Mouse (Mus musculus) liver, postnatal 0 days (tissue): Measurements from ENCODE around the gene Ferd3l.

Source experiments
- CTCF ChIP-seq: sonication (generic); IDR thresholded peaks from 2 replicates; pipeline ENCODE4 v1.5.1; 2016; ENCODE audit warnings: antibody characterized with exemption, low read depth
- EP300 ChIP-seq: IDR thresholded peaks from 2 replicates; pipeline ENCODE4 v1.6.1; 2016; ENCODE audit warnings: antibody characterized with exemption, low read depth, mild to moderate bottlenecking

- TF ChIP-seq CTCF = no peak
- no peak for TF ChIP-seq EP300
These were observed 26.8 kb downstream of the Ferd3l start for GRCm38 (mm10) chr12:33954931-33955565.
